Mouse (Mus musculus) forebrain, postnatal 0 days (tissue): ENCODE data around the gene Mrpl49. TPM values are rescaled to one million over a fixed set of nuclear protein-coding genes. Genes with fewer than 3 reads are reported as not detected.

Experiments used
- ATAC-seq: fragments of 200-750 bp; cut with Nextera tagmentation; 2 replicates; pipeline ENCODE4 v1.8.0; 2017; ENCODE audit warnings: mild to moderate bottlenecking, moderate library complexity
- DNase-seq: peaks from one replicate; pipeline ENCODE4 v3.0.0-alpha.2; 2015
- H3K27ac ChIP-seq: fragments of 300-500 bp; sonication (generic); 2 replicates; pipeline ENCODE4 v1.5.1; 2014; ENCODE audit warnings: low read depth, mild to moderate bottlenecking, antibody characterized with exemption, low read length, moderate library complexity, mixed read lengths
- H3K27me3 ChIP-seq: fragments of 300-500 bp; sonication (generic); 2 replicates; pipeline ENCODE4 v1.6.1; 2014; ENCODE audit warnings: mild to moderate bottlenecking, low read length, mixed read lengths; ENCODE audit not compliant: insufficient read depth
- H3K36me3 ChIP-seq: fragments of 300-500 bp; sonication (generic); 2 replicates; pipeline ENCODE4 v1.6.1; 2014; ENCODE audit warnings: mild to moderate bottlenecking, moderate library complexity; ENCODE audit not compliant: insufficient read depth
- H3K4me1 ChIP-seq: fragments of 300-500 bp; sonication (generic); 2 replicates; pipeline ENCODE4 v1.6.1; 2014; ENCODE audit warnings: antibody characterized with exemption; ENCODE audit not compliant: insufficient read depth
- H3K4me2 ChIP-seq: fragments of 300-500 bp; sonication (generic); 2 replicates; pipeline ENCODE4 v1.6.1; 2014; ENCODE audit warnings: low read depth, mild to moderate bottlenecking, moderate library complexity
- H3K4me3 ChIP-seq: fragments of 300-500 bp; sonication (generic); 2 replicates; pipeline ENCODE4 v1.5.1; 2014; ENCODE audit warnings: low read depth, low read length, mixed read lengths
- H3K9ac ChIP-seq: fragments of 300-500 bp; sonication (generic); 2 replicates; pipeline ENCODE4 v1.6.1; 2014; ENCODE audit warnings: mild to moderate bottlenecking
- H3K9me3 ChIP-seq: fragments of 300-500 bp; sonication (generic); 2 replicates; pipeline ENCODE4 v1.6.1; 2016; ENCODE audit warnings: low read length
- CTCF ChIP-seq: sonication (generic); IDR thresholded peaks from 2 replicates; pipeline ENCODE4 v1.5.1; 2016; ENCODE audit warnings: antibody characterized with exemption, control low read depth, low read depth
- WGBS: fragments of 180-500 bp; shearing (Covaris S2); extraction: QIAGEN DNeasy Blood & Tissue Kit; methylation state at CpG from one replicate; pipeline ENCODE4 v1.1.7; 2014; 5-methylcytosine and 5-hydroxymethylcytosine counted together
- polyA plus RNA-seq: library from polyadenylated mRNA; unstranded; fragments of >200 nt; fragmentation: Nextera tagmentation; extraction: Ambion mirVana; gene quantifications from 2 replicates; pipeline ENCODE4 v1.2.1, GENCODE M21; 2015
- total RNA-seq: library from RNA; depleted of rRNA; stranded (reverse); fragments of >200 nt; gene quantifications from 2 replicates; pipeline ENCODE4 v1.2.3, GENCODE M21; 2014

The Mrpl49 gene
- total and polyA plus RNA-seq, 2 experiments from 2014 or later, result 47.1 to 55.7 TPM

GRCm38 (mm10) chr19:6018142-6019089, 39.2 kb downstream of the Mrpl49 start:
- DNase-seq, result peak; percentile 88
- Histone ChIP-seq H3K27ac (no peak overlapping the region), H3K4me3 (no peak overlapping the region), H3K27me3 (no peaks in the 10 kb centered on the region; the same call in 1 of the 2 replicates), H3K4me2 (no peak overlapping the region), H3K4me1 (no peaks in the 10 kb centered on the region; the same call in 1 of the 2 replicates), H3K9ac (no peak overlapping the region; the same call in 1 of the 2 replicates), H3K36me3 (no peaks in the 10 kb centered on the region), H3K9me3 (no peaks in the 10 kb centered on the region)
- 29% methylated on average over 15 of the region's 15 CpGs for WGBS
- ATAC-seq, result peak; percentile 68; the same call in 1 of the 2 replicates
- TF ChIP-seq CTCF, result peak; percentile 87

DNA sequence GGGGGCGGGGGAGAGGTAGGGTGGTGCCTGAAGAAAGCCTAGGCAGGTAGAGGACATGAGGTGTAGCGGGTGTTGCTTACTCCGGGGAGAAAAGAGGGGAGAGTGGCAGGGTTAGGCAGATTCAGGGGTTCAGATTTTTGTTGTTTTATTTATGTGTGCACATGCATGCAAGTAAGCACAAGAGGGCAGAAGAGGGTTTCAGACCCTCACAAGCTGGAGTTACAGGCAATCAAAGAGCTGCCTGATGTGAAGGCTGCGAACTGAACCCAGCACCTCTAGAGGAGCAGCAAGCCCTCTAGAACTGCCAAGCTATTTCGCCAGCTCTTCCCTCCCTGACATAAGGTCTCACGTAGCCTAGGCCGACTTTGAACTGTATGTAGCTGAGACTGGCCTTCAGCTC, 41.1 kb downstream of the Mrpl49 start:
- ATAC-seq (no peak), DNase-seq (peak; percentile 17)
- Histone ChIP-seq H3K4me2 (peak overlapping the region; percentile 76), H3K27ac (no peak overlapping the region), H3K9ac (no peak overlapping the region), H3K27me3 (no peaks in the 10 kb centered on the region; the same call in 1 of the 2 replicates), H3K4me3 (no peak overlapping the region), H3K9me3 (no peaks in the 10 kb centered on the region), H3K36me3 (no peaks in the 10 kb centered on the region), H3K4me1 (no peaks in the 10 kb centered on the region; the same call in 1 of the 2 replicates)
- 44% methylated on average over 7 of the region's 7 CpGs for WGBS
- TF ChIP-seq CTCF, result peak; percentile 36

- Histone ChIP-seq H3K36me3 (no peaks in the 10 kb centered on the region), H3K4me2 (peak within 1 kb of the TSS; percentile 76), H3K27ac (no peak within 1 kb of the TSS), H3K4me3 (peak within 1 kb of the TSS; percentile 44), H3K9ac (peak within 1 kb of the TSS; percentile 58), H3K9me3 (no peaks in the 10 kb centered on the region), H3K27me3 (no peaks in the 10 kb centered on the region; the same call in 1 of the 2 replicates), H3K4me1 (no peaks in the 10 kb centered on the region; the same call in 1 of the 2 replicates)
- peak; percentile 34; the same call in 1 of the 2 replicates for TF ChIP-seq CTCF
- DNase-seq, result peak; percentile 56
- peak; percentile 72 for ATAC-seq
- 4% methylated on average over 40 of the region's 40 CpGs for WGBS
Measured at GRCm38 (mm10) chr19:6015511-6016315, 41.9 kb downstream of the Mrpl49 start, which contains the start of gene Capn1. Gene Capn1, minus strand, starts transcription at chr19:6015897.

DNA sequence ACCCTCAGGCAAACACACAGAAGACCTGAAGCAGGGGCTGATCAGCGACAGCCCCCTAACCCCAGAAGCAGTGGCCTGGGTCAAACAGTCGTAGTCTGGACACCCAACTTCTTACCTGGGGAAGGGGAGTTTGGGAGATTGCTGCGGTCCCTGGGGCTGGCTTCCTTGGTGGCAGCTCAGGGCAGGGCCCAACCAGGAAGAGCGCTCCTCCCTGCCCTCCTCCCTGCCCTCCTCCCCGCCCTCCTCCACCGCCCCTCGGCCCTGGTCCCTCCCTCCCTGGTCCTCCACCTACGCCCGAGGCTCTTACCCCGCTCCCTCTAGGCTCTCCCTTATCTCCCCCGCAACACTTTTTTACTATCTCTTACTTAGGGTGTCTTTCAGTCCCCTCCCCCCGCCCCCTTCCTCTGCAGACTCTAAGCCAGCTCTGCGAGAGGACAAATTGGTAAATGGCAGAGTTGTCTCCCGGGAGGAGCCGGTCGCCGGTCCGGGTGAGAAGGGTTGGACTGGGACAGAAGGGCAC, 42.5 kb downstream of the Mrpl49 start:
- Histone ChIP-seq H3K4me1 (no peaks in the 10 kb centered on the region; the same call in 1 of the 2 replicates), H3K27me3 (no peaks in the 10 kb centered on the region; the same call in 1 of the 2 replicates), H3K36me3 (no peaks in the 10 kb centered on the region), H3K9me3 (no peaks in the 10 kb centered on the region), H3K4me3 (peak overlapping the region; percentile 44), H3K27ac (no peak overlapping the region), H3K9ac (peak overlapping the region; percentile 58), H3K4me2 (peak overlapping the region; percentile 76)
- DNase-seq (peak; percentile 12), ATAC-seq (peak; percentile 54; the same call in 1 of the 2 replicates)
- no peak for TF ChIP-seq CTCF
- 5% methylated on average over 15 of the region's 18 CpGs for WGBS

DNA sequence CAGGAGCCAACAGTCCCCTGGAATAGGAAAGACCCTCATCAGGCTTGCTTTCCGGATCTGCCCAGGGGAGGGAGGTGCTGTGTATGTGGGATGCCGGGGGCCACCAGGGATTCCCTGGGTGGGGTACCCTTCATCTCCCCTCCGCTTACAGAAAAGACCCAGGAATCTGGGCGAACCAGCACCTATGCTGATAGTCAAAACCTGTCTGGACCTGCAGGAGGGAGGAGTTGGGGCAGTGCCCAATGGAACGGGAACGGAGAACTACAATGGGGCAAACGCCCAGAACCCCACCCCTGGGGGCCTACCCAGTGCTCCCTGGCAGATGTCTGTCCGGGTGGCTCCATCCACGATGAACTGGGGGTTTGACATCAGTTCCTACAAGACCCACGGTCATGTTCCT, 43.9 kb downstream of the Mrpl49 start:
- Histone ChIP-seq H3K27ac (no peak overlapping the region), H3K4me3 (no peak overlapping the region), H3K27me3 (no peaks in the 10 kb centered on the region; the same call in 1 of the 2 replicates), H3K9ac (no peak overlapping the region), H3K36me3 (no peaks in the 10 kb centered on the region), H3K4me2 (no peak overlapping the region), H3K9me3 (no peaks in the 10 kb centered on the region), H3K4me1 (no peaks in the 10 kb centered on the region; the same call in 1 of the 2 replicates)
- no peak for DNase-seq
- ATAC-seq, result no peak
- WGBS, result 90% methylated on average over 10 of the region's 10 CpGs
- TF ChIP-seq CTCF, result no peak

DNA sequence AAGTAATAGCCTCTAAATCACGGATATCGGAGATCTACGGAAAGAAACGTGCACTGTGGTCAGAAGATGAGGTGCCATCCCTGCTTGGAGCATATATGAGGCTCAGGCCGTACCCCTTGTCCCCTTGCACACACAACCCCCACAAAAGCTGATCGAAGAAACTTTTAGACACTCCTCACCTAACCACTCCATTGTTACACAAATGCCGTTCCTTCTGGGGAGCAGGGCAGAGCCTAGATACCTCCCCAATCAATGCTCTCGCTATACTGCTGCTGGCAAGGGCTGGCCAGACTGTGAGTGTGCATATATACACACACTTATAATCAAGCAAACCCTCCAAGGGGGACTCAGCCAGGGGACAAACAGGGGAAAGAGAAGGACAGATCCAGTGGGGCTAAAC, 48.4 kb downstream of the Mrpl49 start:
- H3K9me3 ChIP-seq, result no peaks in the 10 kb centered on the region
- H3K36me3 ChIP-seq, result no peaks in the 10 kb centered on the region
- no peak for ATAC-seq
- DNase-seq, result no peak
- H3K4me3 ChIP-seq, result no peak overlapping the region
- WGBS, result 69% methylated on average over 8 of the region's 8 CpGs
- no peaks in the 10 kb centered on the region for H3K27me3 ChIP-seq
- H3K4me2 ChIP-seq, result no peak overlapping the region
- H3K4me1 ChIP-seq, result no peaks in the 10 kb centered on the region
- no peak overlapping the region for H3K9ac ChIP-seq
- TF ChIP-seq CTCF, result no peak
- no peak overlapping the region for H3K27ac ChIP-seq
